Mouse (Mus musculus): ENCODE data around the gene Spg20.

Spg20 gene

DNA sequence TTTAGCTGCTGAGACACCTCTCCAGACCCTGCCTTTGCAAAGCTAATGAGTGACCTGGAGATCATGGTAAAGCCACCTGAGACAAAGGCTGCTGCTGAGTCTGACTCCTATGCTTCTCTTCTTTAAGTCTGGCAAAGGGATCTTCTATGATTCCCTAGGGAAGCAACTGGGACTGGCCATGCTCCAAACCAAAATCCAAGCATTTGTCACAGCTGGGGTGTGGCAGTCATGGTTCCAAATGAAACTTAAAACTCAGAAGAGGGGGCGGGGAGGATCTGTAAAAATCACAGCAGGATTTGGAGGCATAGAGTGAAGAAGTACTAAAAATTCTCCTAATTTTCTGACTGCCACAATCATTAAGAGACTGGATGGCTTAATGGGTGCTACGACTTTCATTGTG is 14.7 kb upstream of the Spg20 start:
- DNase-seq (ENCODE audit: low read depth, low spot score) = no peak

DNA sequence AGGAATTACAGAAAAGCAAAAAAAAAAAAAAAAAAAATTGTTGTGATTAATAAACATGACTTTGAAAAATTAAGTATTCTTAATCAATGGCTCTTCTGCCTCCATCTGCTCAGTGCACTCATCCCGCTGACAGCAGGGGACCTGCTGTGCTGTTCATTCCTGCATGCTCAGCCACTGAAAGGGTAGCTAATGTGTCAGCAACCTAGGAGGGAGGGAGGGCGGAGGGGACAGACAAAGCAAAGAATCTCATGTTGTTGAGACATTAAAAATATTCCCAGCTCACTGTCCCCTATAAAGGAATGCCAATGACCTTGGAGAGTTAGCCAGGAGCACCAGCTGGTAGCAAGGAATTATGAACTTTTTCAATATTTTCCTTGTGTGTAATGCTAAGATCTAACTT is 13.9 kb upstream of the Spg20 start:
- DNase-seq (ENCODE audit: low read depth, low spot score) = no peak

DNA sequence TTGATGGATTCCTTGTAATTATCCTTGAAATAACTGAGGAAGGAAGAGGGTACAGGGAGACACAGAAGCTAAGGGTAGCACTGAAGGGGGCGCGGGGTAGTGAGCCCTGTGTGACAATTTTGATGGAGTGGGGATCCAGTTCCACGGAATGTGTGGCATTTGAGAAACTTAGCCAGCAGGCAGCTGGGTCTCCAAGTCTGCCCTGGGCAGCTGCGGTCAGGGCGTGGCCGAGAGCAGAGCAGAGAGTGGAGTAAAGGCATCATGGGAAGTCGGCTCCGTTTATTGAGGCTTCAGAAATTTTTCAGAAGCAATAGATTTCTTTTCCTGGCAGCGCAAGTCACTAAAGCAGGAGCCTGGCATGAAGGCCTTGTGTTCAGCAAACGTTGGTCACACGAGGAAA is 12.9 kb upstream of the Spg20 start:
- no peak for DNase-seq (ENCODE audit: low read depth, low spot score)

DNA sequence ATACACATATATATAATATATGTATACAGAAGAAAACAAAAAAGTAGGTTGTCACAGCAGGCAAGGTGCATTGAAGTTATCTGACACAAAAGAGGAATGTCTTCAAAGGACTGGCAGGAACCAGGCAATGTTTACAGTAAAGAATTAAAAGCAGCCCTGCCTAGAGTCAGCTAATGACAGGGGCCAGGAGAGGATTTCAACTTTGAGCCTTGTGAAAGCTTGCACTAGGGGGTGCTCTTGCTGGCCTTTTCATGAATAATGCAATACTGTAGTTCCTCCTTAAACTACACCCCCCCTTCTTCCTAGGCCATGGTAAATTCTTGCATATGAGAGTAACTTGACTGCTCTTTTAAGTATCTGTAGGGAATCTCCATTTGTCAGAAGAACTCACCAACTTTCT is 10.8 kb upstream of the Spg20 start:
- no peak for DNase-seq (ENCODE audit: low read depth, low spot score)

DNA sequence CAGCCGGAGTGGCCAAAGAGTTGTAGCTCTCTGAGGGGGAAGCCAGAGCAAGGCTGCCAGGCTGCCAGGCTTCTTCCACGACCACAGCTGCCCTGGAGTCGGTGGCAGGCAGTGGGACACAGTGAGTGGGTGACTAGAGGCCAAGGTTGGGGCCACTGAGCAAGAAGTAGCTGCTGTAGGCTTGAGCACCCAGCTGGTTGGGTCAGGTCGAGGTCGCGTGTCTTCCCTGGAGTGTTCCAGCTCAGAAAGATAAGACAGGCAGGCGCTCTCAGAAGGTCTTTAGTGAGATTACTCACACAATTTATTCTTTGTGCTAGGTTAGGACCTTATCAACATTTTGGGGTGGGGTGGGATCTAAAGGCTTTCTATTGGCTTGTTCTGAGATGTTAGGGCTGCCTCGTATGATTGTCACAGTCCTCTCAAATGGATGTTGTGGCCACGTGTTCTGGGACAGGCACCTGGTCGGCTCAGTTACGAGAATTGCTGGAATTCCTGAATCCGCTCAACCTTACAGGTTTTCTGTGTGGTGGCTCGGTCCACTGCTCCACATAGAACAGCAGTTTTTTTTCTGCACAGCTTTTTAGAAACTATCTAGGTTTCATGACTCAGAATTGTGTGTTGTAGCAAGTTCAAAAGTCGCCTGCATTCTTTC is 6.4 kb upstream of the Spg20 start:
- DNase-seq (ENCODE audit: low read depth, low spot score) = no peak

DNA sequence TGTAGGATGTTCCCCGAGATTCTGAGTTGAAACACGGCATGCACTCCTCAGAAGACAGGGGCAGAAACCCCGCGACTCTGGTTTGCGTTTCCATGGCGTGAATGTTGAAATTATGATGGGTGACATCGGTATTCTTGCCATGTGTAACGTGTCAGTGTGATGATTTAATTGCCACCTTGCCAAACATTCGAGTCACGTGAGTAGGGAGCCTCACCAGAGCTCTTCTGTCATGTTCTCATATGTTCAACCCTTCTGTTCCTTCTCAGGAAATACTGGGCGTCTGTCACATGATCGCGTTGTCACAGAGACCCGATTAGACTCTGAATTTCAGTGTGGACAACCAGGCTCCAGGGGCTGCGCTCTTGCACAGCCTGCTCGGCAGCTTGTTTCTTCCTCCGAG is 5.9 kb upstream of the Spg20 start:
- DNase-seq (ENCODE audit: low read depth, low spot score) = no peak

DNA sequence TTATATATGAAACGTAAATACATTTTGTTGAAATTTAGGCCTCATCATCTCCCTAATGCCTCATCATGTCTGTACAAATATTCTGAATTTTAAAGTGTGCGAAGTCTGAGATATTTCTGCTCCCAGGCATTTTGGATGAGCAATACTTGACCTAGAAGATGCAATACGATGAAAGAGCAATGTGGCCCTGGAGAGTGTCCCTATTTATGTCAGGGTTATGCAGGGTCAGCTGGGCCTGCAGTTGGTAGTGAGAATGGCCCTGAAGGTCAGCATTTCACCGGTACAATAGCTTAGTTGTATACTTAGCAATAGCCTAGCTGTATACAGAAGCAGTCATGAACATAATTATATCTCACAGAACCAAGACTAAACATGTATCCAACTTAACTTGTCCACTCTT is 2.8 kb upstream of the Spg20 start:
- no peak for DNase-seq (ENCODE audit: low read depth, low spot score)

DNA sequence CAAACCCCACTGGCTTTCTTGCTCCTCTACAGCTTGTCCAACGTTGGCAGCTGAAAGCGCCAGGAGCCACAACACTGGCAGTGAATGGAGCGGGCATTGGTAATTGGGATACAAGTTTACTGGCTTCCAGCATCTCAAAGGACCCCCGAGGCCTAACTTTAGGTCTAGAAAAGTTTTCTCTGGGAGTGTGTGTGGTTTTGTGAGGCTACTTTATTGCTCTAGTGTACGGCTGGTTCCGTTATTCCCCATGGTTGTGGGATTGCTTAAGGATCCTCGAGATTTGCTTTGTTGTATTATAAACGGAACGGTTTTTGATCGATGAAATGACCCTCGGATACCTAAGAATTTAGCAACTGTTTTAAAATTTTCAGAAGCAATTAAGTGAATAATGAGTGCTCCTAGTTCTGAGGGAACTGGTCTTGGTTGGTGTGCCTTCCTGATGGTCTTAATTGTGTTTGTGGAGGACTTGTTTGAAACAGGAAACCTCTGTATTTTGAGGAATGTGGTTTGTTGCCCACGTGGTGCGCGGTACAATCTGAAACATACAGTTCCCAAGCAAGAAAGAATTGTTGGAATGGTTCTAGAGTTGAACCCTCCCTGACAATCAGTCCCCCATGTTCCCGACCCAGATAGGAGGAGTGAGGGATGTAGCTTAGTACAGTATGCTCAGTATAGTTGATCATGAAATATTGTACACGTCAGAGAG is 955 bp downstream of the Spg20 start:
- no peak for DNase-seq (ENCODE audit: low read depth, low spot score)

DNA sequence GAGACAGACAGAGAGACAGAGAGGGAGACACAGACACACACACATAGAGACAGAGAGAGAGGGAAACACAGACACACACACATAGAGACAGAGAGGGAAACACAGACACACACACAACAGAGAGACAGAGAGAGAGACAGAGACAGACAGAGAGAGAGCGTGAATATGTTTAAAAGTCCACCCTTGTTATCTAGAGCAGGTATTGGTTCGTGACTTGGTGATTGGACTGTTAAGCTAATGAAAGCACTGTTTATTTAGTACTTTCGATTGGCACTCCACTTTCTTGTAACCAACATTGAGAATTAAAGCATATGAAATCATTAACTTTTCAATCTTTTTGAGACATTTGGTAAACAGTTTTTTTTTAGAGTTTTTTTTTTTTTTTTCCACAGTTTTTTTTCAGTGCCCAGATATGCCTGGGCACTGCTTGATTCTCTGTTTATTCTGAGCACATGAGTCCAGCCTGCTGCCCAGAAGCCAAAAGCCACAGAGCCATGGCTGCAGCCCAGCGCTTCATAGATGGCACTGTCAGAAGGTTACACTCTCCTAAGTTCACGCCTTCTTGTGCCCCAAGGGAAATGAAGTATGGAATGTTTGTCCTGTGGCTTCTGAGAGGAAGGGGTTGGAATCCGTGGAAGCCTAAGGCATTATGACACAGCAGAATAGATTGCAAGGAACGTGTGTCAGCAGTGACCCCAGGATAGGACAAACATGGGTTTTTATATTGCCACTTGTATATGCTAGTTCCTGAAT is 2.6 kb downstream of the Spg20 start:
- DNase-seq (ENCODE audit: low read depth, low spot score) = no peak

DNA sequence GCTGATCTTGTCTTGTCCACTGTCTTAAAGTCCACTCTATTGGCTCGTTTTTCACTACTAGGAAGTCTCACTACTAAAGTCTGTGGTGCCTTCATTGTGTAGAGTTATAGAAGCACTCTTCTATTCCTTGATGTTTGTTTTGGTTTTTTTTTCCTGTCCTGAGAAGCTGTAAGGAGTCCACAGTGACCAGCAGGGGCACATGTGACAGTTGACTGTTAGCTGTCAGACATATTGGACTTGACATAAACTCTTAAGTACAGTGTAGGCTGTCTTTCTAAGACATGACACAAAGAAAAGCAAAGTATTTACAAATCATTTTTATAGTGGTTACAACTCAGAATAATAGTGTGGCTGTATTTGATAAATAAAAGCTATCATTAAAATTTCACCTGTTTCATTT is 3.2 kb downstream of the Spg20 start:
- no peak for DNase-seq (ENCODE audit: low read depth, low spot score)

DNA sequence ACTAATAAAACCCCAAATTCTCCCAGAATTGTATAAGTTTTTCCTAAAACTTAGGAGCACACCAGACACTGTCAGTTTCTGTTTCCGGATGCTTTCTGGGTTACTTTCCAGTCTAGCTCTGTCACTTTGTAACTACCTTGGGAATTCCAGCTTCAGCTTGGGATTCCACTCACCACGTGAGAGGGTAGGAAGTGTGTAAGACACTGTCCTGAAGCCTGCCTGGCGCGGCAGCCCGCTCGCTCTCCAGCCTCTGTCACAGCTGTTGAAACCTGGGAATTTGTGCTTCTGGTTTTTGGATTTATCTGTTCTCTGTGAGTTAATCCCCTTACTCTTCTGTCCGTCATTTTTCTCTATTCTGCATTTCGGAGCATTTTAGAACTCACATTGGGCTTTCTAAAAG is 4.1 kb downstream of the Spg20 start:
- DNase-seq (ENCODE audit: low read depth, low spot score) = no peak

DNA sequence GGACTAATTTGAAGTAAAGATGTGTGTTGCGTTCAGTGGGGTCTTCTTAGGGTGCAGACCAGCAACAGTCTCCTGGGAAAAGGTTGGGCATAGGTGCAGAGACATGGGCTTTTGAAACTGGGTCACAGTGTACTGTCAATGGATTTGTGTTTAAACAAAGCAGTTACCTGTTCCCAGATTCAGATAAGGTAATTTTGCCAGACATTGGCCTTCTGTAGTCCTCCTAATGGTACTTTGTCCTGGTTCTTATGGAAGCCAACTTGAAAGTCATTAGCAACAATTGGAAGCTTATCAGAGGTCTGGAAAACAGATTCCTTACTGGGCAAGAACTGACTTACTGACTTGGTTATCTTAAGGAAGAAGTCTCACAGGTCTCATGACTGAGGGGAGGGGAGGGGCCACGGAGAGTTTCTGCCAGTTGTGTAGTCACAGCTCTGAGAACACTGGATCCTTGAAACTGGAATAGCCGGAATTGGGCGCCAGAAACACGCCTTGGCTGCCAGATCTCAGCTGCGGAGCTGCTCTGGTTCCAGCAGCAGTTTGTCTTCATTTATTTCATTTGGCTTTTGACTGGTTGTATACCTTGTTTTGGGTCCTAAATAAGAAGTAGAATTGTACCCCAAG is 7.5 kb downstream of the Spg20 start:
- no peak for DNase-seq (ENCODE audit: low read depth, low spot score)

DNA sequence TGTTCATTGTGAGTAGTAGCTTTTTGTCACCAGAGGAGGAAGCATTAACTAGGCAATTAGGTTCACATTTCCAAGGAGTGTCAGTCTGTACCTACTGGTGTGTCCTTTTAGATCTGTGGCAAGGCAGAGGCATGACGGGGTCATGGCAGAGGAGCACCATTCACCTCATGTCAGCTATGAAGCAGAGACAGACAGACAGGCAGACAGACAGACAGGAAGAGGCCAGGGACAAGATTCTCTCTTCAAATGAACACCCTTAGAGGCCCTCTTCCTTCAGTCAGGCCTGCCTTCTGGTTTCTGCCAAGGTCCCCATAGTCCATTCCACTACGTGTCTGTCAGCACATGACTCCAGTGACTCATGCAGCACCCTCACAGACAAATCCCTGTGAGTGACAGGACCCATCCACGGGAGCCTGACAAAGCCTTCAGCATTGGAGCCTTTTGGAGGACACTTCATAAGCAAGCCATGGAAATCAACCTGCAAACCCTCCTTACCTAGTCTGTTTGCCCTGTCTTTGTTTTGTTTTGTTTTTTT is 10.5 kb downstream of the Spg20 start:
- DNase-seq (ENCODE audit: low read depth, low spot score) = no peak

DNA sequence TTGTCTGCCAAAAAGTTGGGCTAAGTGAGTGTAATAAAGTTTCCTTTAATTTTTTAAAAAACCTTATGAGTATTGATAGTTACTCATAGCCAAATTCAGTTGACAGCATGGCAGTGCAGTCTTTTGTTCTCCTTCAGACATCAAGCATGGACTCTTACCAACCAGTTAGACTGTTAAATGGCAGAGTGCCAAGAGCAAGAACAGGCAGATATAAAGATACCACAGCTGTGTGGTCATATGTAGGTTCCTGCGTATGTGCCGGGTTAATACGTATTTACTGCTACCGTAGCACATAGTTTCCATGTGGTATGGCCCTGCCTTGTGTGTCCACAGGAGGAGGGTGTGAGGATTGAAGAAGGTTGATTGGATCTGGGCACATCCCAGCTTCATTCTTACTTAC is 11.2 kb downstream of the Spg20 start:
- no peak for DNase-seq (ENCODE audit: low read depth, low spot score)

DNA sequence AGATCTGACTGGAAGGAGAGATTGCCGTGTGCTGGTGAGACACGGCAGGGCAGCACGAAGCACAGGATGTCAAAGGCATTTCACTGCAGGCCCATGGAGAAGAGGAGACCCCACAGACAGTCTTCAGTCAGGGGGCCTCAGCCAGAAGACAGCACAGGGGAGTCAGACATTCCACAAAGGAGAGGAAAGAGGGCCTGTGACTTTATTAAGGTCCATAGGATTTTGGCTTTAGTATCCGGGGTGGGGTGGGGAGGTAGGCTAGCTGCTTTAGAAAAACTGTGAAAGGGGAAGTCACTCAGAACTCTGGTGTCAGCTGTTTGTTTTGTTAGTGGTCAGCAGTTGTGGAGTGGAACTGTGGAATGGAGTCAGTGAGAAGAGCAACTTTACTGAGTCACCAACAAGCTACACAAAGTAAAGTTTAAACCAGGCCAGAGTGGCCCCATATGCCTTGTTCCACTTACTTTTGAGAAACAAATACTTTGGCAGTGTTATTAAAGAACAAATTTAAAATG is 17.3 kb downstream of the Spg20 start:
- no peak for DNase-seq (ENCODE audit: low read depth, low spot score)

DNA sequence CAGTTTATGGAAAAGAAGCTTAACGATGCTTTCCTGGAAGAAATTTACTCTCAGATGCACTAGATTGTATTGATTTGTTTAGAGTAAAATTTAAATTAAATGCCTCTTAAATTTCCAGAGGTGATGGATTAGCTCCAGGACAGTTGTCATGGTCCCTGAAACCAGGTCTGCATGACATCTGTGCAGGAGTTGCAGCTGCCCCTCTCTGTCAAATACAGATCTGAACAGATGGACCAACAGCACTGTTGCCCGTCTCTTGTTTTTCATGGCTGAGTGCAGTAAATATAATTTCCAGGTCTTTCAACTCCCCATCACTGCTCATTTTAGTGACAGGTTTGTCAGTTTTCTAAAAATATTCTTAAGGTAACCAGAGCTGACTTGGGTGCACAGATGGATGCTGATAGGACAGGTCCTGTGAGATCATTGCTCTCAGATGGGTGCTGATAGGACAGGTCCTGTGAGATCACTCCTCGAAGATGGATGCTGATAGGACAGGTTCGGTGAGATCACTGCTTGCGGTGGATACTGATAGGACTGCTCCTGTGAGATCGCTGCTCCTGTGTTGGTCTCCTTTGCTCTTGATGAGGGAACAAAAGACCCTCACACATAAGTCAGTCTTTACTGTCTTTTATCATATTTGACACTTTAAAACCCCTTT is 19.8 kb downstream of the Spg20 start:
- DNase-seq (ENCODE audit: low read depth, low spot score) = no peak

DNA sequence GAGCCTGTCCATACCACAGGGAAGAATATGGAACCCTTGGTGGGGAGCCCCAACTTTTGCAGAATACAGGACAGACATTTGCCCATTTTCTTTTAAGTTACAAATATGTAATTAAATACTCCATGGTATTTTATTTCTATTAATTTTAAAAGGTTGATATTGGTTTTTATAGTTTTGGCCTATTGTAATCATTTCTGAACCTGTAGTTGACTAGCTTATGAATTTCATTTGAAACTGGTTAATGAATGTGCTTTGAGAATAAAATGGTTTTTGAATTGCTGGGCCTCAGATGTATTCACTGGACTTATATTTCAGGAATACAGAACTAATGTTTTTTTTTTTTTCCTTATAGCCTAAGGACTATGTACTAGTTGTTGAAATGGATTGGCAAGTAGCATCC is 25.1 kb downstream of the Spg20 start, which contains the start of gene Ccdc169:
TSS of gene Ccdc169 (plus strand) at position 301 of the 400 bp plus-strand sequence.
- DNase-seq (ENCODE audit: low read depth, low spot score) = no peak

DNA sequence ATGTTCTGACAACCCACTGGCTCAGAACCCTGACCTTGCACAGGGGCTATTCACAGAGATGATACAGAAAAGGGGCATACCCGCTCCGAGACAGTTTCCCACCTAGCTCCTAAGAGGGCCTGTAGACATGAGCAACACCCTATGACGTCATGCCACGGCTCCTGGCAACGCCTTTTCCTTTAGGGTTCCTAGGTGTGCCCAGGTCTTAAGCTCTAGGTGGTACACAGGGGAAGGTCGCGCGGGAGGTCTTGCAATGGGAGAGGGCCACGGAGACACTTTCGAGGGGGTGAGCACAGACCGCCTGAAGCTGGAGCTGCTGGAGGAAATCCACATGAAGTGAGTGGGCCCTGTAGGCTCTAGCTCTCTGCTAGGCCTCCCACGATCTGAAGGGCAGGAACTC is 27.9 kb downstream of the Spg20 start:
- DNase-seq (ENCODE audit: low read depth, low spot score) = no peak

DNA sequence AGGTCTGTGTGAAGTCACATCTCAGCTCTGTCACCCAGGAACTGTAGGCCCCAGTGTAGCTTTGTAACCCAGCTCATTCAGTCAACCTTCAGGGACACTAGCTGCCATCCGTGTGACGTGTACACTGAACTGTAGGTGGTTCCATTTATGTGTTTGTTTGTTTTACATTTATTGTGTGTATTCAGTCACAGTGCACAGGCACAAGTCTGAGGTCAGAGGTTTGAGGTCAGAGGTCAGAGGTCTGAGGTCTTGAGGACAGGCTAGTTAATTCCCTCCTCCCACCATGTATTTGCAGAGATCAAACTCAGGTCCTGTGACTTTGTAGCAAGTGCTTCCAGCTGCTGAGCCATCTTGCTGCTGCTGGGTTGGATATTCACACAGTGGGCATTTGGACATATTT is 29.5 kb downstream of the Spg20 start:
- DNase-seq (ENCODE audit: low read depth, low spot score) = no peak

DNA sequence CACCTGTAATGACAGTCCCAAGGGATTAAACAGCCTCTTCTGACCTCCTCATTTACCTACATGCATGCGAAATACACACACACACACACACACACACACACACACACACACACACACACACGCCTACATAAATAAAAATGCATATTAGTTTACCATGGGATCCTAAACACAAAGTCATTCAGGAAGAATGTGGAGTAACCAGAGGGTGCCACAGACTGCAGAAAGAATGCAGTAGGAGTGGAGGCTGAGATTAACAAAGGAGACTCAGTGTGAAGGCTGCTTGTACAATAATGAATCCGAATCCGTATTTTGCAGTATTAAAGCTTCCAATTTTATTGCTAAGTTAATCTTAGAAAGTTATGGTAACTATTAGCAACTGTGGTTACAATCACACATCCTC is 33.0 kb downstream of the Spg20 start:
- no peak for DNase-seq (ENCODE audit: low read depth, low spot score)

DNA sequence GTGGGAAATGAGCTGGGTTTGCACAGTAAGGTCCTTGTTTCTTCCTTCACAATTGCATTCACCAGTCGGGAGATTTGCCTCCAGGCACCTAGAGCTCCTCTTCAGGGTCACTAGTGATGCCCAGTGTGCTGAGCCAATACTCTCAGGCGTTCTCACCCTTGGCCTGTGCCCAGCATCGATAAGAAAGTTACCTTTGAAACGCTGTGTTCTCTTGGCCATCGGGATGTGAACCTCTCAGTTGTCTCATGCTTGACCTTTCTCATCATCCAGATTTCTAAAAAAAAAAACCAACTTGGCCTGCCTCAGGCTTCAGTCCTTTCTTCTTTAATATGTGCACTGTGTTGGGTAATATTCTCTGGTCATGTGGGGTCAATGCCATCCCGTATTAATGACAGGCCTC is 34.5 kb downstream of the Spg20 start:
- DNase-seq (ENCODE audit: low read depth, low spot score) = no peak
